Comparison of ENCODE assay signal across 8 mouse cellular contexts in genomic region chr4:45342286-45343155, GRCm38 (mm10). TPM values are rescaled to one million over a fixed set of nuclear protein-coding genes. Genes with fewer than 3 reads are reported as not detected.
A peak's percentile ranks its signal among the peaks of the same experiment; 100 is the strongest.
DNase-seq lines count a peak whose midpoint lies in the region; ATAC-seq and TF ChIP-seq lines count a peak whose summit lies in the region.

Gene Exosc3, minus strand, starts transcription at chr4:45342732.

- no peaks in the 10 kb centered on the region; a peak in 1 of 4 replicates for H3K4me1 ChIP-seq in ES-E14 (ENCODE audit: control insufficient read depth in 2 of 2, insufficient read depth in 2 of 2, low read length in 2 of 2, poor library complexity in 1 of 2)
- peaks cover 2% of the 10 kb centered on the region; the same call in 1 of the 2 replicates for H3K4me1 ChIP-seq in forebrain, embryonic 11.5 days (replicated peaks; ENCODE audit: control insufficient read depth, insufficient read depth, low read length)
- peaks cover 34% of the 10 kb centered on the region for H3K4me1 ChIP-seq in neural tube, embryonic 15.5 days

- in situ Hi-C loops in ES-E14 (cut with MboI; ENCODE audit: low sequenced_read_pairs in 2 of 2, unreplicated experiment in 2 of 2) = no loop called here

- intact Hi-C loops in heart, postnatal 14 days (cut with DNase I) = loop anchor here (5.0 kb wide), 2 partner anchors 65 to 190 kb away; partner anchors contain the start of genes Shb and Slc25a51

- no peaks in the 10 kb centered on the region for H3K9me3 ChIP-seq in ES-E14 (ENCODE audit: control insufficient read depth, insufficient read depth, low read depth, low read length)
- H3K9me3 ChIP-seq in forebrain, embryonic 11.5 days (ENCODE audit: control insufficient read depth, low read length) = no peaks in the 10 kb centered on the region
- no peaks in the 10 kb centered on the region for H3K9me3 ChIP-seq in neural tube, embryonic 15.5 days (replicated peaks)

- H3K36me3 ChIP-seq in ES-E14 (ENCODE audit: control insufficient read depth, insufficient read depth, low read length, poor library complexity, severe bottlenecking) = no peaks in the 10 kb centered on the region
- H3K36me3 ChIP-seq in forebrain, embryonic 11.5 days (ENCODE audit: control insufficient read depth, insufficient read depth, low read length) = no peaks in the 10 kb centered on the region; the same call in 1 of the 2 replicates
- H3K36me3 ChIP-seq in neural tube, embryonic 15.5 days = no peaks in the 10 kb centered on the region; the same call in 1 of the 2 replicates

- no peak within 1 kb of the TSS for H3K27ac ChIP-seq in ES-E14 (ENCODE audit: insufficient read depth, low read depth, low read length, poor library complexity, severe bottlenecking)
- H3K27ac ChIP-seq in forebrain, embryonic 11.5 days (ENCODE audit: low read depth, low read length) = peak within 1 kb of the TSS; percentile 83
- H3K27ac ChIP-seq in neural tube, embryonic 15.5 days (replicated peaks) = peak within 1 kb of the TSS; percentile 95

- no peak for DNase-seq in ES-E14 (ENCODE audit: low read depth, low spot score)
- DNase-seq in adrenal gland, adult 8-10 months = peak; percentile 27
- DNase-seq in forebrain, embryonic 11.5 days (ENCODE audit: low spot score) = no peak
- peak in 1 of 2 experiments; percentile 64 for DNase-seq in heart, postnatal 14 days
- DNase-seq in kidney, postnatal 4 days = peak; percentile 67 to 79
- DNase-seq in lung, adult 18-20 months = peak; percentile 31 to 49
- DNase-seq in thymus, postnatal 14 days = no peak

- H3K9ac ChIP-seq in ES-E14 (ENCODE audit: insufficient read depth, low read depth, low read length, poor library complexity, severe bottlenecking) = peak within 1 kb of the TSS; percentile 92
- H3K9ac ChIP-seq in forebrain, embryonic 11.5 days (ENCODE audit: low read length) = peak within 1 kb of the TSS; percentile 90
- peak within 1 kb of the TSS; percentile 92 for H3K9ac ChIP-seq in neural tube, embryonic 15.5 days (replicated peaks)

- peak within 1 kb of the TSS; percentile 63 to 94 for H3K4me3 ChIP-seq in ES-E14 (ENCODE audit: insufficient read depth in 1 of 2, low read depth in 1 of 2, low read length in 2 of 2, poor library complexity in 1 of 2, severe bottlenecking in 1 of 2)
- peak within 1 kb of the TSS; percentile 93 for H3K4me3 ChIP-seq in forebrain, embryonic 11.5 days (ENCODE audit: low read depth, low read length)
- peak within 1 kb of the TSS; percentile 68 for H3K4me3 ChIP-seq in neural tube, embryonic 15.5 days (replicated peaks)

- under 1% methylated on average over 62 of the region's 76 CpGs for WGBS in forebrain, embryonic 11.5 days
- WGBS in neural tube, embryonic 15.5 days = under 1% methylated on average over 69 of the region's 76 CpGs

- H3K4me2 ChIP-seq in forebrain, embryonic 11.5 days (ENCODE audit: low read depth, low read length, severe bottlenecking) = peak within 1 kb of the TSS; percentile 78
- peak within 1 kb of the TSS; percentile 95 for H3K4me2 ChIP-seq in neural tube, embryonic 15.5 days

- no peaks in the 10 kb centered on the region for H3K27me3 ChIP-seq in forebrain, embryonic 11.5 days (ENCODE audit: control insufficient read depth, insufficient read depth, low read length)
- H3K27me3 ChIP-seq in neural tube, embryonic 15.5 days (replicated peaks) = no peaks in the 10 kb centered on the region

- ATAC-seq in forebrain, embryonic 11.5 days (replicated peaks; ENCODE audit: low FRiP score) = peak; percentile 82
- ATAC-seq in neural tube, embryonic 15.5 days (ENCODE audit: low FRiP score) = peak; percentile 80

TF ChIP-seq in ES-E14, 5 proteins besides CTCF, POLR2A, EP300 and RAD21:
- no peak for TF ChIP-seq ZC3H11A (IDR thresholded peaks at IDR 0.05; ENCODE audit: borderline replicate concordance, low read depth, low read length)

RNA-seq across cellular contexts. Expression of gene Exosc3, which starts in this region (rescaled TPM):
- 56.7 and 64.5 TPM in 2 replicates for total RNA-seq in ES-E14 (2012; rRNA removed)
- 10 to 100 TPM; 22.9 to 40.8 (median 30.9) TPM for total RNA-seq in adrenal gland, adult 8-10 months (2022)
- 98.0 and 113 TPM in 2 replicates for polyA plus RNA-seq in forebrain, embryonic 11.5 days (2014; fragmentation: Nextera tagmentation; extraction: Ambion mirVana)
- 10 to 100 TPM; 12.2 to 13.8 TPM for total RNA-seq in heart, postnatal 14 days (2021)
- 30.6 and 48.7 TPM in 2 replicates for polyA plus RNA-seq in neural tube, embryonic 15.5 days (2015; fragmentation: Nextera tagmentation; extraction: Ambion mirVana)

Comparison
In these comparisons a context has a peak if more than half of its experiments do, and no peak if none do; other contexts are left out.
1. DNase-seq: peak in adrenal gland, adult 8-10 months (single experiment), kidney, postnatal 4 days (2 of 2) and lung, adult 18-20 months (2 of 2); none in ES-E14 (single experiment), forebrain, embryonic 11.5 days (single experiment) and thymus, postnatal 14 days (single experiment).
2. Peak in every context shown above with its lines, with median percentiles within 50 percentile points of each other: H3K4me3 ChIP-seq and H3K9ac ChIP-seq.